Mouse (Mus musculus): Measurements from ENCODE around the gene Zfp839.
A peak's percentile ranks its signal among the peaks of the same experiment; 100 is the strongest.

The Zfp839 gene

GRCm38 (mm10) chr12:110850010-110850928, at the start of gene Zfp839:
Gene Zfp839 (plus strand): TSS chr12:110850253.
- peak; percentile 84 for DNase-seq (ENCODE audit: low spot score)

GRCm38 (mm10) chr12:110801876-110802464, 48.1 kb upstream of the Zfp839 start:
- DNase-seq (ENCODE audit: low spot score), result no peak

GRCm38 (mm10) chr12:110802674-110803297, 47.3 kb upstream of the Zfp839 start:
- no peak for DNase-seq (ENCODE audit: low spot score)

- peak; percentile 67 for DNase-seq (ENCODE audit: low spot score)
These were observed 45.8 kb upstream of the Zfp839 start for GRCm38 (mm10) chr12:110804261-110804660.

- DNase-seq (ENCODE audit: low spot score), result peak; percentile 58
These were observed 43.6 kb upstream of the Zfp839 start for GRCm38 (mm10) chr12:110806301-110806970.

- DNase-seq (ENCODE audit: low spot score), result peak; percentile 51
These were observed 41.6 kb upstream of the Zfp839 start for GRCm38 (mm10) chr12:110808430-110808829.

GRCm38 (mm10) chr12:110808848-110809247, 41.2 kb upstream of the Zfp839 start:
- DNase-seq (ENCODE audit: low spot score), result no peak

GRCm38 (mm10) chr12:110813132-110813531, 36.9 kb upstream of the Zfp839 start:
- DNase-seq (ENCODE audit: low spot score), result no peak

GRCm38 (mm10) chr12:110813624-110814023, 36.4 kb upstream of the Zfp839 start:
- DNase-seq (ENCODE audit: low spot score), result no peak

GRCm38 (mm10) chr12:110814924-110815323, 35.1 kb upstream of the Zfp839 start:
- DNase-seq (ENCODE audit: low spot score), result no peak

GRCm38 (mm10) chr12:110816833-110817232, 33.2 kb upstream of the Zfp839 start:
- DNase-seq (ENCODE audit: low spot score), result no peak

GRCm38 (mm10) chr12:110819367-110819766, 30.7 kb upstream of the Zfp839 start:
- no peak for DNase-seq (ENCODE audit: low spot score)

GRCm38 (mm10) chr12:110821787-110822186, 28.3 kb upstream of the Zfp839 start:
- no peak for DNase-seq (ENCODE audit: low spot score)

GRCm38 (mm10) chr12:110822366-110822765, 27.7 kb upstream of the Zfp839 start:
- DNase-seq (ENCODE audit: low spot score), result no peak

GRCm38 (mm10) chr12:110828908-110829307, 21.1 kb upstream of the Zfp839 start:
- DNase-seq (ENCODE audit: low spot score), result no peak

- no peak for DNase-seq (ENCODE audit: low spot score)
These were observed 19.6 kb upstream of the Zfp839 start for GRCm38 (mm10) chr12:110830293-110831024.

GRCm38 (mm10) chr12:110835182-110835581, 14.9 kb upstream of the Zfp839 start:
- no peak for DNase-seq (ENCODE audit: low spot score)

- no peak for DNase-seq (ENCODE audit: low spot score)
These were observed 13.3 kb upstream of the Zfp839 start for GRCm38 (mm10) chr12:110836729-110837128.

GRCm38 (mm10) chr12:110837192-110837841, 12.7 kb upstream of the Zfp839 start:
- peak; percentile 62 for DNase-seq (ENCODE audit: low spot score)

GRCm38 (mm10) chr12:110837850-110838249, 12.2 kb upstream of the Zfp839 start:
- DNase-seq (ENCODE audit: low spot score), result no peak
